10 mouse cellular contexts compared by ENCODE assay signal in genomic region chr1:77226991-77227515, GRCm38 (mm10).
A peak's percentile ranks its signal among the peaks of the same experiment; 100 is the strongest.
DNase-seq lines count a peak whose midpoint lies in the region; ATAC-seq lines count a peak whose summit lies in the region.
"Had no signal": no experiment of that assay in that cellular context is flagged by ENCODE, and none has a peak within 500 bp of the region (broad histone marks: within the 10 kb centered on the region; RNA-seq: fewer than 3 reads in every experiment).

No protein-coding gene starts in this region.

- H3K4me2 ChIP-seq in heart, embryonic 12.5 days, result peak overlapping the region; percentile 57
- peak overlapping the region; percentile 23; the same call in 1 of the 2 replicates for H3K4me2 ChIP-seq in midbrain, embryonic 15.5 days
- H3K4me2 ChIP-seq: limb, embryonic 15.5 days had no signal

- no peaks in the 10 kb centered on the region for H3K36me3 ChIP-seq in heart, embryonic 12.5 days
- H3K36me3 ChIP-seq in embryonic facial prominence, embryonic 10.5 days (replicated peaks), result no peaks in the 10 kb centered on the region
- H3K36me3 ChIP-seq in midbrain, embryonic 15.5 days (replicated peaks), result no peaks in the 10 kb centered on the region
- H3K36me3 ChIP-seq: limb, embryonic 15.5 days had no signal

- no peak overlapping the region for H3K4me3 ChIP-seq in heart, embryonic 12.5 days
- peak overlapping the region; percentile 13; the same call in 1 of the 2 replicates for H3K4me3 ChIP-seq in embryonic facial prominence, embryonic 10.5 days
- no peak overlapping the region for H3K4me3 ChIP-seq in midbrain, embryonic 15.5 days
- H3K4me3 ChIP-seq: limb, embryonic 15.5 days had no signal

- H3K27me3 ChIP-seq in heart, embryonic 12.5 days (replicated peaks), result no peaks in the 10 kb centered on the region
- H3K27me3 ChIP-seq in embryonic facial prominence, embryonic 10.5 days (replicated peaks; ENCODE audit: low read depth, poor library complexity, severe bottlenecking), result peaks cover 1% of the 10 kb centered on the region; the same call in 1 of the 2 replicates
- H3K27me3 ChIP-seq in midbrain, embryonic 15.5 days (replicated peaks), result no peaks in the 10 kb centered on the region
- H3K27me3 ChIP-seq: CH12.LX; limb, embryonic 15.5 days had no signal

- H3K9me3 ChIP-seq in heart, embryonic 12.5 days (replicated peaks), result 0 out of 2 replicates have a peak, but pooled peaks cover 4% of the 10 kb centered on the region
- H3K9me3 ChIP-seq in embryonic facial prominence, embryonic 10.5 days, result no peaks in the 10 kb centered on the region
- no peaks in the 10 kb centered on the region for H3K9me3 ChIP-seq in midbrain, embryonic 15.5 days
- H3K9me3 ChIP-seq: limb, embryonic 15.5 days had no signal

- ATAC-seq in heart, embryonic 12.5 days (ENCODE audit: insufficient number of reproducible peaks, low FRiP score), result peak; percentile 53
- ATAC-seq in midbrain, embryonic 15.5 days (replicated peaks), result no peak

- DNase-seq in heart, adult 11 months, result no peak
- DNase-seq in embryonic facial prominence, embryonic 10.5 days (ENCODE audit: low spot score), result peak; percentile 76
- DNase-seq in kidney, postnatal 25 days, result peak; percentile 15 to 48
- no peak for DNase-seq in left cerebral cortex, postnatal 14 days (ENCODE audit: low spot score in 2 of 2)
- no peak for DNase-seq in spleen, adult 18-20 months
- no peak for DNase-seq in c-Kit-positive CD71-positive TER-119-positive erythroid progenitor cells, embryonic 14.5 days (ENCODE audit: low spot score)

- H3K4me1 ChIP-seq in heart, embryonic 12.5 days (replicated peaks), result peaks cover 18% of the 10 kb centered on the region
- peaks cover 46% of the 10 kb centered on the region for H3K4me1 ChIP-seq in embryonic facial prominence, embryonic 10.5 days
- H3K4me1 ChIP-seq in midbrain, embryonic 15.5 days, result peaks cover 7% of the 10 kb centered on the region; the same call in 1 of the 2 replicates

- 7% methylated on average over 12 of the region's 12 CpGs for WGBS in heart, embryonic 12.5 days
- WGBS in embryonic facial prominence, embryonic 10.5 days, result 14% methylated on average over 12 of the region's 12 CpGs
- WGBS in midbrain, embryonic 15.5 days, result 11% methylated on average over 12 of the region's 12 CpGs

- intact Hi-C loops in left cerebral cortex, postnatal 14 days (cut with DNase I), result no loop called here

- peak overlapping the region; percentile 18; the same call in 1 of the 2 replicates for H3K27ac ChIP-seq in heart, embryonic 12.5 days (ENCODE audit: poor library complexity, severe bottlenecking)
- peak overlapping the region; percentile 72 for H3K27ac ChIP-seq in embryonic facial prominence, embryonic 10.5 days (replicated peaks)
- H3K27ac ChIP-seq in midbrain, embryonic 15.5 days, result no peak overlapping the region
- H3K27ac ChIP-seq: limb, embryonic 15.5 days had no signal

- H3K9ac ChIP-seq in heart, embryonic 12.5 days, result no peak overlapping the region
- no peak overlapping the region for H3K9ac ChIP-seq in midbrain, embryonic 15.5 days
- H3K9ac ChIP-seq: limb, embryonic 15.5 days had no signal

Comparison
In these comparisons a context has a peak if more than half of its experiments do, and no peak if none do; other contexts are left out.
1. DNase-seq: peak in embryonic facial prominence, embryonic 10.5 days (single experiment) and kidney, postnatal 25 days (2 of 2); none in heart, adult 11 months (single experiment), left cerebral cortex, postnatal 14 days (0 of 2), spleen, adult 18-20 months (0 of 2) and c-Kit-positive CD71-positive TER-119-positive erythroid progenitor cells, embryonic 14.5 days (single experiment).